Mouse (Mus musculus) layer of hippocampus, postnatal 25 days (tissue): ENCODE results near the gene Mettl16. TPM values are rescaled to one million over a fixed set of nuclear protein-coding genes. Genes with fewer than 3 reads are reported as not detected.
A peak's percentile ranks its signal among the peaks of the same experiment; 100 is the strongest.

ENCODE experiments used
- DNase-seq, 2 experiments: peaks; one replicate each; pipeline ENCODE4 v3.0.0; 2022; ENCODE audit warnings: mixed read lengths in 2 of 2, low spot score in 1 of 2; ENCODE audit errors: extremely low spot score in 1 of 2
- total RNA-seq, 2 experiments: library from RNA; stranded (reverse); gene quantifications; 2 replicates each; pipeline ENCODE4 v1.2.3; 2021

Mettl16 gene
- total RNA-seq, result 10 to 100 TPM; 27.0 to 27.5 TPM

GRCm38 (mm10) chr11:74770595-74771207 is at the start of gene Mettl16:
TSS of gene Mettl16 (plus strand) at chr11:74770830.
- peak; percentile 77 to 79 for DNase-seq

GRCm38 (mm10) chr11:74721141-74721540 is 49.5 kb upstream of the Mettl16 start:
- DNase-seq, result no peak

GRCm38 (mm10) chr11:74721971-74722370 is 48.7 kb upstream of the Mettl16 start:
- DNase-seq, result no peak

GRCm38 (mm10) chr11:74723357-74724234 is 47.0 kb upstream of the Mettl16 start:
- peak; percentile 75 to 78 for DNase-seq

- DNase-seq, result peak; percentile 88 to 95
Observed at GRCm38 (mm10) chr11:74724235-74724791, 46.3 kb upstream of the Mettl16 start, which contains the start of gene Pafah1b1. TSS of gene Pafah1b1 (minus strand) at chr11:74724670.

GRCm38 (mm10) chr11:74725181-74725580 is 45.4 kb upstream of the Mettl16 start:
- no peak for DNase-seq

- no peak for DNase-seq
Observed at GRCm38 (mm10) chr11:74734917-74735316, 35.7 kb upstream of the Mettl16 start.

- no peak for DNase-seq
Observed at GRCm38 (mm10) chr11:74737861-74738260, 32.8 kb upstream of the Mettl16 start.

- DNase-seq, result no peak
Observed at GRCm38 (mm10) chr11:74748022-74748421, 22.6 kb upstream of the Mettl16 start.

GRCm38 (mm10) chr11:74749241-74749640 is 21.4 kb upstream of the Mettl16 start:
- DNase-seq, result no peak

GRCm38 (mm10) chr11:74750662-74751351 is 19.8 kb upstream of the Mettl16 start:
- no peak for DNase-seq

GRCm38 (mm10) chr11:74751352-74752066 is 19.1 kb upstream of the Mettl16 start:
- DNase-seq, result no peak

GRCm38 (mm10) chr11:74756631-74757030 is 14.0 kb upstream of the Mettl16 start:
- no peak for DNase-seq

- DNase-seq, result no peak
Observed at GRCm38 (mm10) chr11:74761011-74761705, 9.5 kb upstream of the Mettl16 start.

GRCm38 (mm10) chr11:74763960-74764625 is 6.5 kb upstream of the Mettl16 start:
- DNase-seq, result no peak

- DNase-seq, result no peak
Observed at GRCm38 (mm10) chr11:74767469-74767868, 3.2 kb upstream of the Mettl16 start.

GRCm38 (mm10) chr11:74768045-74768444 is 2.6 kb upstream of the Mettl16 start:
- DNase-seq, result peak in 1 of 2 experiments; percentile 16

GRCm38 (mm10) chr11:74770037-74770436 is 593 bp upstream of the Mettl16 start:
- no peak for DNase-seq

- no peak for DNase-seq
Observed at GRCm38 (mm10) chr11:74771234-74771633, 604 bp downstream of the Mettl16 start.
